Mouse (Mus musculus) layer of hippocampus, postnatal 14 days (tissue): ENCODE results near the gene Klk10. TPM values are rescaled to one million over a fixed set of nuclear protein-coding genes. Genes with fewer than 3 reads are reported as not detected.

Experiments
- DNase-seq, 2 experiments: peaks; one replicate each; pipeline ENCODE4 v3.0.0; 2021 to 2022; ENCODE audit warnings: low spot score in 2 of 2, mixed read lengths in 1 of 2
- long read RNA-seq, 2 experiments: library from polyadenylated mRNA; stranded (forward); transcript quantifications; one replicate each; pipeline ENCODE4 v2.0.0; 2021
- total RNA-seq, 2 experiments: library from RNA; stranded (reverse); gene quantifications; 2 replicates each; pipeline ENCODE4 v1.2.3; 2021

Gene Klk10
- total RNA-seq: under 1 TPM; 0.55 to 0.93 TPM
- long read RNA-seq, experiment 1: 0 reads
- long read RNA-seq, experiment 2: 0 reads

- DNase-seq: no peak
Measured at GRCm38 (mm10) chr7:43780746-43781145, at the start of gene Klk10. Klk10 (plus strand) TSS chr7:43781035.

DNA sequence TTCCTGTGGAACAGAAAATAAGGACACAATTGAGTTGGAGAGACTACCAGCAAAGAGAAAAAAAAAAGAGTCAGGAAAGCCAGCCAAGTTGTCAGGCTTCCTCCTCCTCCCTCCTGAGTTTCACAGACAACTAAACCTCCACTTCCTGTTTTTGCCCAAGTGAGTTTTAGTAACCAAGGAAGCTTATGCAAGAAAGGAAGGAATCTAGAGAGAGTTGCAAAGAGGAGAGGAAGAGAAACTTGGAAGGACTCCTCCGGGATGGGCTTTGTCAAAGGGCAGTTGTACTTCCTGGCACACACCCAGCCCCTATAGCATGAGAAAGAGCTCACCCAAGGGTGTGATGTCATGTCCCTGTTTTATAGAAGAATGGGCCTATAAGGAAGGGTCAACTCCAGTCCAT lies 33.0 kb upstream of the Klk10 start:
- no peak for DNase-seq

DNA sequence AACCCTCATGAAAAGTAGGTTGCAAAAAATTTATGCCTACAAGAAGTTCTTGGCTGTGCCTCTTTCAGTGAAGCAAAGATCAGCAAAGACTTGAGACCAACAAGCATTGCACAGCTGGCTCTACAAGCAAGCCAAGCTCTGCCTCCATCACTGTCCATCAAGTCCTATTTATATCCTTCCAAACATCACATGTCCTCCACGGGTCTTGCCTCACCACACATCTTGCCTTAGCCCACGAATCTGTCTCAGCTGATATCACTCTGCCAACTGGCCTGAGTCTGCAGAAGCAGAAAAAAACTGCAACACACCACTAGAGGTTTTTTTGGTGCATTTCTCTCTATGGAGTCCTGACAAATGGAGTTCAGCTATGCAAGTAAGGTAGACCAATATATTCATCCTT lies 28.0 kb upstream of the Klk10 start:
- no peak for DNase-seq

DNA sequence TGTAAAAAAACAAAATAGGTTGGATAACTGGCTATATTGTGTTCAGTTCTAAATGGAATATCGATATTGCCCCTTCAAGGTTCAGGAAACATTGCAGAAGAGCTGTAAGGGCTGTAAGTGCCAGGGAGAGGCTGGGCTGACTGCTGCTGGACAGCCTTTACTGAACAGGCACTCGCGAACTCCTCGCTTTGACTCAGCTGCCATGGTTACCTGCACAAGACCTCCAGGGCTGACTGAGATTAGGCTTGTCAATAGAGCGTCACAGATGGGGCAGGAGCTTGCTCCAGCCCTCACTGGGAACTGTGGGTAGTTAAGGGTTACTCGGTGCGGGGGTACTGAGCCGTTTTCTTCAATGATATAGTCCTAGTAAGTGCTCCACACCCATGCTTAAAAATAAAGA lies 14.4 kb upstream of the Klk10 start:
- DNase-seq: no peak

DNA sequence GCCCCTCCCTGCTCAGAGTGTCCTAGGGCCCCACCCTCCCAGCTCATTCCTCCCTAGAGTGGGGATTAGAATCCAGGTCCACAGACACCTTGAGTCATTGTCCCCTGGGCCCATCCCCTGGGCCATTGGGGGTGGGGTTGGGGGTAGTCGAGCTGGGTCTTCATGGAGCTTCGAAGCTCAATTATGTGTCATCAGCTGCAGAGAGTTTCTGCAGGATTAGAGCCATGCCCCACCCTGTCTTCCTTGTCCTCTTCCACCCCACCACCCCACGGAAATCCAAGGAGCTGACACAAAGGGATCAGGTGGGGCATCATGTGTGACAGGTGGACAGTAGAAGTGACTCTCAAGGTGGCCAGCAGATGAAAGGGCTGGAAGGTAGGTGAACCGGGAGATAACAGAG lies 12.2 kb upstream of the Klk10 start, which contains the start of gene Klk12:
TSS of gene Klk12 (plus strand) at position 301 of the 400 bp plus-strand sequence.
- no peak for DNase-seq

DNA sequence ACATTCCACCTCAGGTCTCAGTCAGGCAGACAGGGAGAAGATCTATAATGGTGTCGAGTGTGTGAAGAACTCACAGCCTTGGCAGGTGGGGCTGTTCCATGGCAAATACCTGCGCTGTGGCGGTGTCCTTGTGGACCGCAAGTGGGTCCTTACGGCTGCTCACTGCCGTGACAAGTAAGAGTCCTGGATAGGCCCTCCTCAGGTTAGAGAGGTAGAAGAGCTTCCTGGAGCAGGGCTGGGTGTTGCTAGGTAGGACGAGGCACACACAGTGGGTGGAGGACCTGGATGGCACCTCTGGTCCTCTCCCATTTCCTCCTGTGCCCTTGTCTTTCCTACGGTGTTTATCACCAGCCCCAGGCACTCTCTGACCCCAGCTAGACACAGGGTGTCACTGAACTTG lies 11.2 kb upstream of the Klk10 start:
- no peak for DNase-seq

- DNase-seq: no peak
Measured at GRCm38 (mm10) chr7:43770701-43771100, 10.1 kb upstream of the Klk10 start.

- no peak for DNase-seq
Measured at GRCm38 (mm10) chr7:43771916-43772315, 8.9 kb upstream of the Klk10 start.

- DNase-seq: no peak
Measured at GRCm38 (mm10) chr7:43772901-43773300, 7.9 kb upstream of the Klk10 start.

DNA sequence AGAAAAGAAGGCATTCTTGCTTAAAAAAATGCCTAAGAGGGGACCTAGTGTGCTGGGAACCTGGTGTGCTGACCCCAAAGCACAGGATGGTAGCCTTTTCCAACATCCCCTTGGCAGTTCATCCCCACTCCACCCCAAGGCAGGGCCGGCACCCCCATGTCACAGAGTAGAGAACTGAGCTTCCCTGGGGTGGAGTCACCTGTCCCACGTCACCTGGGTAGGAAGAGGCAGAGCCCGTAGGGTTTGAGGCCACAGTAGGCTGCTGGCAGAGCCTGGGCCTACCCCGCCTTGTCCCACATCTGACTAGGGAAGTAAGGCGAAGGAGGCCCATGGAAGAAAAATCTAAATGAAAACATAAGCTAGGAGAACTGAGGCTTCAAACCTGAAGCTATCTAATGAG lies 6.5 kb upstream of the Klk10 start, which contains the start of gene Klk11:
TSS of gene Klk11 (plus strand) at position 241 of the 400 bp plus-strand sequence.
- DNase-seq: no peak

GRCm38 (mm10) chr7:43774802-43775201 lies 6.0 kb upstream of the Klk10 start:
- DNase-seq: no peak

GRCm38 (mm10) chr7:43775311-43776057 lies 5.4 kb upstream of the Klk10 start:
- no peak for DNase-seq

- DNase-seq: no peak
Measured at GRCm38 (mm10) chr7:43776506-43776905, 4.3 kb upstream of the Klk10 start.

DNA sequence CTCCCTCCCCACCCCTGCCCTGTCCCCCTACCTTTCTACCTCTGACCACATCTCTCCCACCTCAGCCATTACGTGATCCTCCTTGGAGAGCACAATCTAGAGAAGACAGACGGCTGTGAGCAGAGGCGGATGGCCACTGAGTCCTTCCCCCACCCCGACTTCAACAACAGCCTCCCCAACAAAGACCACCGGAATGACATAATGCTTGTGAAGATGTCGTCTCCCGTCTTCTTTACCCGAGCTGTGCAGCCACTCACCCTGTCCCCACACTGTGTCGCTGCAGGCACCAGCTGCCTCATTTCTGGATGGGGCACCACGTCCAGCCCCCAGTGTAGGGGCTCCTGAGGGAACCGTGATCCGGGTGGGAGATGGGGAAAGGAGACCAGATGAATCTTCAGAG lies 3.4 kb upstream of the Klk10 start:
- no peak for DNase-seq

DNA sequence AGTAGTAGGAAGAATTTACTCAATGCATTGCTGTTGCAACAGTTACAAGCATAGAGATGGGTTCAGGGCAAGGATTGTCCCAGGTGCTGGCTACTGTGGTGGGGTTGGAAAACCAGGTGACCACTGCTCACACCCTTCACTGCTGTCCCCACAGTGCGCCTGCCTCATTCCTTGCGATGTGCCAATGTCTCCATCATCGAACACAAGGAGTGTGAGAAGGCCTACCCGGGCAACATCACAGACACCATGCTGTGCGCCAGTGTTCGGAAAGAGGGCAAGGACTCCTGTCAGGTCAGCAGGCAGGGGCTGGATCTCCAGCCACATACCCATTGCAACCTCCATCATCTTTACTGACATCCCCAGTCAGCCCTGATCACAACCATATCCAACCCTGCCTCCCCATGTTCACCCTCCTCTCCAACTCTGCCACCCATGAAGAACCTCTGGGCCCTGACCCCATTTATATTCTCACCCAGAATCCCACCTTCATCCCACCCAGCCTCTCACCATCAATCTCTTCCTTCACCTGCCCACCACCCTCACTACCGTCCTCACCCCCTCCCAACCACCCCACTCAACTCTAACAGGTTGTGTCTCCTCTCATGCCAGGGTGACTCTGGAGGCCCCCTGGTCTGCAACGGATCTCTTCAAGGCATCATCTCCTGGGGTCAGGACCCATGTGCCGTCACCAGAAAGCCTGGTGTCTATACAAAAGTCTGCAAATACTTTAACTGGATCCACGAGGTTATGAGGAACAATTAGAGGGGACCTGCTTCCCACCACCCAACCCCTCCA lies 2.5 kb upstream of the Klk10 start:
- DNase-seq: no peak

GRCm38 (mm10) chr7:43780241-43780640 lies 594 bp upstream of the Klk10 start:
- DNase-seq: no peak

DNA sequence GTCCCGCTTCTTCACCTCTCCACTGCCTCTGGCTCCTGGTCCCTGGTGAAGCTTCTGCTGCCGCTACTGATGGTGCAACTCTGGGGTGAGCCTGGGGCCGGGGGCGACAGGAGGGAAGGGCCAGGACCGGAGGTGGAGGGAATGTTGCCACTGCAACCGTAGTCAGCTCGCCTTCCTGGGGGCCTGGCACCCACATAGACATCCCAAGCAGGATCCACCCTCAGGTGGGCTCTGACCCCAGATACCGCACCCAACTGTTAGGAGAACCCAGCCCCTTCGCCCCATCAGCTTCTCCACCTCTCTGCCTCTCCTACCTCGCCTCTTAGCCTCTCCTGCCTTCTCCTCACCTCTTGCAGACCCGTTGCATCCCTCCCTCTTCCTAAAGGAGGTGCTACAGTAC lies 706 bp downstream of the Klk10 start:
- DNase-seq: no peak

DNA sequence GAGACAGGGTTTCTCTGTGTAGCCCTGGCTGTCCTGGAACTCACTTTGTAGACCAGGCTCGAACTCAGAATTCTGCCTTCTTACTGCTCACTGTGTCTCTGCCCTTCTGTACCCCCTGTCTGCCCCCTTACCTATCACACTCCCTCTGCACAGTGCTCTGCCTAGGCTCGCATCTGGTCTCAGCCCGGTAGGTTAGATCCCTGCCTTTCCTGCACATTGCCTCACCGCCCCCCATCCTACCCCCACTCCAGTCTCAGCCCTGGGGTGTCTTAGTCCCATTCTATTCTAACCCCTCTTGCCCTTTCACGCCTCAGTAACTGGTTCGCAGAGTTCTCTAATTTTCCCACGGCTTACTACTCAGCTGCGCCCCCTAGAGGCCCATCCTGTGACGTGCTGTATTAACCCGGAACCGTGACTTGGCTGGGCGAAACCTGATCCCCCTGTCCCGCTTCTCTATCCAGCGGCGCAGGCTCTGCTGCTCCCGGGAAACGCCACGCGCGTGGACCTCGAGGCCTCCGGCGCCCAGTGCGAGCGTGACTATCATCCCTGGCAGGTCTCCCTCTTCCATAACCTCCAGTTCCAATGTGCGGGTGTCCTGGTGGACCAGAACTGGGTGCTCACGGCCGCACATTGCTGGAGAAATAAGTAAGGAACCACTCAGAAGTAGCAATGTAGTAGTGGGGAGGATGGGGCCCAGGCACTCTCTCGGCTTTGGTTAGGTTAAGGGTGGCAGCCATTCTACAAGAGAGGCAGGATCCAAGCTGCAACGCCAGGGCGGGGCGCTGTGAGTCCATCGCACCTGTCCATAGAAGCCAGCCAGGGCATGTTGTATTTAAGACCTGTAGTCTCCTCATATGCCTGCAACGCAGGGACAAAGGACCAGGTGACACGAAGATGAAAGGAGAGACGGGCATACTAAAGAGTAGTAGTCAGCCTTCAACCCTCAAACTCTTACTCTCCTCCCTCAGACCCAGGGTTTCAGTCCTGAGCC lies 1.7 kb downstream of the Klk10 start:
- DNase-seq: peak; percentile 64 to 71

DNA sequence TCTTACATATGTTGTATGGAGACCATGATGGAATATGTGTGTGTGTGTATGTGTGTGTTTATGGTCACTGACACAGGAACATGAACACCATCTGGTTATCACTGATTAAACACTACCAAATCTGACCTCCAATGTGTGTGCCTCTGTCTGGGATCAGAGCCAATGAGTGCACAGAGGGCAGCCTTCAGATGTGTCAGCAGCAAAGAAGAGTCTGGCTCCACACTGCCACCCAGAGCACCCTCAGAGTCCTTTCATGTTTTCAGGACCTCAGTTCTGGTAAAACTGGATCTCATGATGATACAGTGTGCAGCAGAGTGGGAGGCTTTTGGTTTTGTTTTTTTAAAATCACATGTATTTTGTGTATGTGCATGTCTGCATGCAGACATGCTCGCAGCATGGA lies 4.5 kb downstream of the Klk10 start:
- DNase-seq: no peak

DNA sequence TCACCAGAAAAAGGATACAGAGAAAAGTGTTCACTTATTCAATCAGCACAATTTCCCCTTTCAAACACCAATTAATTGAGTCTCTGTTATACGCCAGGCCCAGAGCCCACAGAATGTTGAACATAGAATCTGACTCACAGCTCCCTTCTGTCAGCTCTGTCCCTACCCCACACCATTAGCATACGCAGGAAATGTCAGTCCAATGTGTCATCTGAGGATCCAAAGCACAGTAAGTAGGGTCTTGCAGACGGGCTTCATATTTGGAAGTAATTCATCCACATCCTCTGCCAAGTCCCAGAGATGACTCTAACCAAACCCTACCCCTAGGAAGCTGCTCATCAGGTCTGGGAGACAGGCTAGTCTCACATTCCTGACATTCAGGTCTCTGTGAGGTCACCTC lies 7.3 kb downstream of the Klk10 start:
- peak in 1 of 2 experiments; percentile 49 for DNase-seq

DNA sequence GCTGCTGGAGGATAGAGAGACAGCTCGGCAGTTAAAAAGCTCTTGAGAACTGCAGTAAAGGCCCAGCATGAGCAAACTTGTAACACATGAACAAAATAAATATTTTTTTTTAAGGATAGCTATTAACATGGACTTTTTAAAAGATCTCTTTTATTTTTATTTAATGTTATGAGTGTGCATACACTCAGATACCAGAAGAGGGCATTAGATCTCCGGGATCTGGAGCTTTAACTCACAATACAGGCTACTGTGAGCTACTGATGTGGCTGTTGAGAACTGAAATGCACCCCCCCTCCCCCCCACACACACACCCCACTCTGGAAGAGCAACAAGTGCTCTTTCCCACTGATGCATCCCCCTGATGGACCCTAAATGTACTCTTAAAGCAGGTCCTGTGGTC lies 8.5 kb downstream of the Klk10 start:
- no peak for DNase-seq
